Mouse (Mus musculus): ENCODE results near the gene Ddost.
A peak's percentile ranks its signal among the peaks of the same experiment; 100 is the strongest.

Ddost gene

DNA sequence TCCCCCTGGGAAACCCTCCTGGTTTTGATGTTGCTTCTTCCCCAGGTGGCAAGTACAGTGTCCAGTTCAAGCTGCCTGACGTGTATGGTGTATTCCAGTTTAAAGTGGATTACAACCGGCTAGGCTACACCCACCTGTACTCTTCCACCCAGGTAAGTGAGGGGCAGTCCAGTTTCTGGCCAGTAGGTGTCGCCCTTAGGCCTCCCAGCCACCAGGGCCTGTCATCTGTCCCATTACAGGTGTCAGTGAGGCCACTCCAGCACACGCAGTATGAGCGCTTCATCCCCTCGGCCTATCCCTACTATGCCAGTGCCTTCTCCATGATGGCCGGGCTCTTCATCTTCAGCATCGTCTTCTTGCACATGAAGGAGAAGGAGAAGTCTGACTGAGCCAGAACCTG lies 7.1 kb downstream of the Ddost start:
- DNase-seq (ENCODE audit: low spot score) = peak; percentile 49

DNA sequence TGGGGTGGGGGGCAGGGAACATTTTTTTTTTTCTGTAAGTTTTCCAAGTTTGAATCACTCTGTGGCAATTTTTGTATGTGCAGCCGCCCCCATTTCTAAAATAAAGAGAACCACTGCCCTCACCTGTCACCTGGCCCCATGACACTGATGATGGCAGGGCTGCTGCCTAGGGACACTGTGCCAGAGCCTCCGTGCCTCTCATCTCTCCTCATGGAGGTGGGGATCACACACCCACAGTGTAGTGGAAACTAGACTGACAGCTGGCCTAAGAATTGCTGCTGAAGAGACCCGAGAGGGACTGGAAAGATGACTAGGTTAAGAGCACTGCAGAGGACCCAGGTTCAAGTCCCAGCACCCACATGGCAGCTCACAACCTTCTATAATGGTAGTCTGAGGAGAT lies 7.6 kb downstream of the Ddost start:
- DNase-seq (ENCODE audit: low spot score) = no peak

DNA sequence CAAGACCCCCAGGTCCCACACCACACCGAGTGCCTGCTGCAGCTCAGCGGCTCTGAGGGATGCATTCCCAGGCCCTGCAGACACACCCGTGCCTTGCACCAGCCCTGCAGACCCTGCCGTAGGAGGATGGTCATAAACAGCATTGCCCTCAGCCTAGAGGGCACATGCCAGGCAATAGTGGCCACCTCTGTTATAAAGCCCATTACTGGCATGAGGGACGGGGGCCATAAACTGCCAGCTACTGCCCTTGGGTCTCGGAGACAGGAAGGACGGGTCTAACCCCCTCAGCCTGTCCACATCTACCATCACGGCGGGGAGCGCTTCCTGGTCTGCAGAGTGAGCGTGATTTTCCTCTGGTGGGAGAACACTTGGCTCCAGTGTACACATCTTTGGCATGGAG lies 8.5 kb downstream of the Ddost start:
- DNase-seq (ENCODE audit: low spot score) = no peak

DNA sequence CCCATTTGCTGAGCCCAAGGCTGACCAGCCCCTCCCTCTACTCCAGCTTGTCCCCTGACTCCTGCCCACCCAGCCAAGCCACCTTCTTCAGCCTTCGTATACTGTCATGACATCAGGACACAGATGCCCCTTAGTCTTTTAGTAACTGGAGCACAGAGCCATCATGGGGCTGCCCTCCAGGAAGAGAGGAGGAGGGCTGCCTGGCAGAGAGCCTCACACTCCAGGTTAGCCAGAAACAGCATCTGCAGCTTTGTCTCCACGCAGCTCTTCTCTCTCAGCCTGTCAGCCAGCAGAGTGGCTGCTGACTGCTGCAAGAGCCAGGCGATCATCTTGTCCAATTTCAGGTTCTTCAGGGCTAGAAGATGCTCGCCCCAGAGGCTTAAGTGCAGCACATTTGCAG lies 9.3 kb downstream of the Ddost start:
- no peak for DNase-seq (ENCODE audit: low spot score)

DNA sequence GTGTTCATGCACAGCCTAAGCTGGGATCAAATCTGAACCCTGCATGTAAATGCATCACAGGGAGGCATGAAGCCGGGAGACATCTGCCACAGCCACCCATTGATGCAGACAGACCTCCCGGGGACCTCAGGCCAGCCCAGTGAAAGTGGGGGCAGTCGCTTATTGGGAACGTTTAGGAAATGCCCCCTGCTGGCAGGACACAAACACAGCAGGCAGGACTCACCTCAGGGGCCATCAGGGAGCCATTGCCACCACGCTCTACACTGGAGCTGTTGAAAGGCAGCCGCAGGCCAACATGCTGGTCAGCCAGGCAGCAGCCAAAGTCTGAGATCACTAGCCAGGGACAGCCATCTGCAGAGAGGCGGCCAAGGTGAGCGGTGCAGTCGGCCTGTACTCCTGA lies 11.3 kb downstream of the Ddost start:
- peak; percentile 28 for DNase-seq (ENCODE audit: low spot score)

DNA sequence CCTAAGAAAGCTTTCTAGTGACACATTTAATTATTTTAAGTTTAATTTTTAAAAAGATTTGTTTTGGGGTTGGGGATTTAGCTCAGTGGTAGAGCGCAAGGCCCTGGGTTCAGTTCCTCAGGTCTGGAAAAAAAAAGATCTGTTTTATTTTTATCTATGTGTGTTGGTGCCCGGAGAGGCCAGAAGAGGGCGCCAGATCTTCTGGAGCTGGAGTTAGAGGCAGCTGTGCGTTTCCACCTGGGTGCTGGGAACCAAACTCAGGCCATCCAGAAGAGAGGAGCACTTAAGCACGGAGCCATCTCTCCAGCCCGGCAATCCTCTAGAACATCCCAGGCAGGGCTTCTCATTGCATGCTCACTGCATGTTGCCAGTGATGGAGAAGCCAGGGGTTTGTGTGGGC lies 11.8 kb downstream of the Ddost start:
- no peak for DNase-seq (ENCODE audit: low spot score)

DNA sequence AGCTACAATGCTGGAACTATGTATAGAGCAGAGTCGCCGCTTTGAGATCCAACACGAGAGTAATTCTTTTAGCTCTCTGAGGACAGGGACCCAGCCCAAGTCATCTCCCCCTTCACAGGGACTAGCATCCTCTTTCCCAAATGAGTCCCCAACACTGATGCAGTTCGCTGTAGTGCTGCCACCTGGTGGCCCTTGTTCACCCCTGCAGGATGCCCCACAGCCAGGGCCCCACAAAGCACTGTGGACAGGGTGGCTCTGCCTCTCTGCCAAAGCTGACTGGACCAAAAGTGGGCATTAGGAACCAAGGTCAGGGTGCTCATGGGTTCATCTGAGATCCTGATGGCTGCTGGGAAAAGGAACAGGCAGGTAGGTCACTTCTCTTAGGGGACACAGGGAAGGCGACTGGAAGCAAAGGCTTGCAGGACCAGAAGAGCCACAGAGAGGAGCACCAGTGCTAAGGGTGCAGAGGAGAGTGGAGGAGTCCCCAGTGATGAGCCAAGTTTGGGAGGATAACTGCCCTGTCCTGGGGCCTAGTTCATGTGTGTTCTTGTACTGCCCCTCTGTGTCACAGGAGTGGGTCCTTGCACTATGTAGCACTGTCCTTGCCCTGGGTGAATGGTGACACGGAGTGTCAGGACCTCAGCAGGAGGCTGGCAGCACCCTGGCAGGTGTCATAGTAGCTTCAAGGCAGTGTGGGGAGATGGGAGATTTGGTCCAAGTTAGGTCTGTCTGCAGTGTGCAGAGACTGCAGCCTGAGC lies 14.2 kb downstream of the Ddost start:
- DNase-seq (ENCODE audit: low spot score) = peak; percentile 79

DNA sequence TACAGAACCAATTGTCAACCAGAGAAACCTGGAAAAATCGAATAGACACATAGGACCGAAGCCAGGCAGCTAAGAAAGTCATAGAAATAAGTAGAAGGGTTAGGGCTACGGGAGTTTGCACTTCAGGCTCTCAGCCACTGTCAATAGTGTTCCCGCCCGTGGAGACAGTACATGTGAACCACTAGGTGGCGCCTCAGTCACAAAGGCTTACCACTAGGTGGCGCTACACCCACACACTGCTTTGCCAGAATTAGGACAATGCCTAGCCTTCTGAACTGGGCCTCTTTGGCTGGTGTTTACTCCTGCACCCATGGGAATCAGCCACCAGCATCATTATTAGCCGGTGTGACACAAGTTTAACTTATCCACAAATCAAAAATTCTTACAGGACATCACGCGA lies 15.0 kb downstream of the Ddost start:
- peak; percentile 92 for DNase-seq (ENCODE audit: low spot score)

DNA sequence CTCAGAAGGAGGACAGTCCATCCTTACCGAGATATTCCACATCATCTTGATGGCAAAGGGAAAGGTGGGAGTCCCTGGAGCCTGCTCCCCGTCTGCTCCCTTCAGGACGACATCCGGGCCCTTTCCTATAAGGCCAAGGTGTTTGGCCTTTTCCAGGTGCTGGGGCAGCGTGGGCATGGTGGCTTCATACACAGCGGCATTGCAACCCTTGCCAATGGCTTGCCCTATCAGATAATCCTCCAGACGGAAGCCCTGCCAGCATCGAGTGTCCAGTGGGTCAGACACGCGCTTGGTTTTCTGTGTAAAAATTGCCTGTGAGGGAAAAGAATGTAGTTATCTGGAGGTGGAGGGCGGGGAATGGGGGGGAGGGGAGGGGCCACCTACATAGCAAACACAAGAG lies 16.2 kb downstream of the Ddost start:
- DNase-seq (ENCODE audit: low spot score) = no peak

DNA sequence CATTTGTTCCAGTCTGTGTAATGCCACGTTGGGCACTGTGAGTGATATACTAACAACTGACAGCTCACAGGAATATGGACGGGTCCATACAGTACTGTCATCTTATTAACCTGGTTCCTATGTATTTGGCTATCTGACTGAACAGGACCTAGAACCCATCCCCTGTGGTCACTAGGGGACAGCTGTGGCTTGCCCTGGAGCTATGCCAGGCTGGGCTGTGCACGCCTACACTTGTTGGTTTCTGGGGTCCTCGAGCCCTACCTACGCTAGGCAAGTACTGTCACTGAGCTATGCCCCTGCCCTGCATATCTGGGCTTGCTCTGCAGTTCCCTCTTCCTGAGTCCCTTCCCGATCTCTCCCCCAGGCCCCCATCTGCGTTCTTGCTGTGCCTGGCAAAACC lies 17.0 kb downstream of the Ddost start:
- DNase-seq (ENCODE audit: low spot score) = no peak

DNA sequence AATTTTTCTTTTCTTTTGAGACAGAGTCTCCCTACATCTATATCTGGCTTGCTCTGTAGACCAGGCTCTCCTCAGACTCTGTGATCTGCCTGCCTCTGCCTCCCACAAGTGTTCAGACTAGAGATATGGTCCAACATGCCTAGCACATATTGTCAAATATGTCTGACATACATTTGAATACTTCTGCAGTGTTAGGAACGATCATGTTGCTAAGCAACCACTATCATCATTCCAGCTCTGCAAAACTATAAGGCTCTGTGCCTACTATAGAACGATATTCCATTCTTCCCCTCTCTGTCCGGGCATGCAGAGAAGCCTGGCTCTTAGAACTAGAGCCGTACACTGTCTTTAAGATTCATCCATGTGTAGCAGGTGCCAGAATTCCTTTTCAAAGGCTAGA lies 18.2 kb downstream of the Ddost start:
- no peak for DNase-seq (ENCODE audit: low spot score)

DNA sequence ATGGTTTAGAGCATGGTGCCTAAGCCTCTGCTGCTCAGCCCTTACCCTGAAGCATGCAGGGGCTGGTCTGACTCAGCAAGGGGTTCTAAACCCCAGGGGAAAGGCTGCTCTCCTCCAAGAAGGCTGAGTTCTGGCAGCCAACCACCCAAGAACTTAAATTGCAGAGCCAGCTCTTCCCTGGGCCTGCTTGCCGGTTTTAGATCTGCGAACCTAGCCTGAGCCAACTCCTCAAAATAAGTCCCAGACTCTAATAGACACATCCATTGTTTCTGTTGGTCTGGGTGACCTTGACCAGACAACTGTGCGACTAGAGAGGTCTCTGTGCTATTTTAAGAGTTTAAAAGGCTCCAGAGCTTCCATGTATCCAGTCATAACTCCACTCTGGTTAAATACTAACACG lies 19.2 kb downstream of the Ddost start:
- DNase-seq (ENCODE audit: low spot score) = no peak

DNA sequence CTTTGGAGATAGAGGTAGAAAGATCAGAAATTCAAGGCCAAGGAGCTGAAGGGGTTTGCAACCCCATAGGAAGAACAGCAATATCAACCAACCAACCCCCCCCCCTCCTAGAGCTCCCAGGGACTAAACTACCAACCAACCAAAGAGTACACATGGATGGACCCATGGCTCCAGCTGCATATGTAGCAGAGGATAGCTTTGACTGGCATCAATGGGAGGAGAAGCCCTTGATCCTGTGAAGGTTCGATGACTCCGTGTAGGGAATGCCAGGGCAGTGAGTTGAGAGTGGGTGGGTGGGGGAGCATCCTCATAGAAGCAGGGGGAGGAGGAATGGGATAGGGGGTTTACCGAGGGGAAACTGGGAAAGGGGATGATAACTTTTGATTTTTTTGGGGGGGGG lies 19.9 kb downstream of the Ddost start:
- no peak for DNase-seq (ENCODE audit: low spot score)

DNA sequence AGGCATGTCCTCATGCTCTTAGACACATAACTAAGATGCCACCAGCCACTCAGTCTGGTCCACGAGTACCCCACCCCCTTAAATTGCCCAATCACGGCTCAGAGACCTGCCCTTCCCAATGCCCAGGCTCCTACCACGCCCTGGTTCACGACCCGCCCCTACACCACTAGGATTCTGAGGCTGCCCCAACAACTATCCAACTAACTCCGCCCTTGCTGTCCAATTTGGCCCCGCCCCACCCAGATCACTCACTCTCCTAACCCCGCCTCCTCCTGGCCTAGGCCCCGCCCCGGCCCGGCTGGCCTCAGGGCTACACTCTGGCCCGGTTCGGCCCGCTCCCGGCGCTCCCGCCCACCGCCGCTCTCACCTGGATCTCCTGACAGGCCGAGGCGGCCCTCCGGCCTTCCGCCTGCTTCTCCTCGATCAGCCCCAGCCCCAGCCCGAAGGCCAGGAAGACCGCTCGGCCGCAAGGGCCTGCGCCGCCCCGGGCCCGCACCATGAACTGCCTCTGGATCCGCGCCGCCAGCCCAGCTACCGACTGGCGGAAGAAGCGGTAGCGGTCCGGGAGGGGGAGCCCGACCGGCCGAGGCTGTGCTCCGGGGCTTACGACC lies 21.0 kb downstream of the Ddost start:
- DNase-seq (ENCODE audit: low spot score) = peak; percentile 93

DNA sequence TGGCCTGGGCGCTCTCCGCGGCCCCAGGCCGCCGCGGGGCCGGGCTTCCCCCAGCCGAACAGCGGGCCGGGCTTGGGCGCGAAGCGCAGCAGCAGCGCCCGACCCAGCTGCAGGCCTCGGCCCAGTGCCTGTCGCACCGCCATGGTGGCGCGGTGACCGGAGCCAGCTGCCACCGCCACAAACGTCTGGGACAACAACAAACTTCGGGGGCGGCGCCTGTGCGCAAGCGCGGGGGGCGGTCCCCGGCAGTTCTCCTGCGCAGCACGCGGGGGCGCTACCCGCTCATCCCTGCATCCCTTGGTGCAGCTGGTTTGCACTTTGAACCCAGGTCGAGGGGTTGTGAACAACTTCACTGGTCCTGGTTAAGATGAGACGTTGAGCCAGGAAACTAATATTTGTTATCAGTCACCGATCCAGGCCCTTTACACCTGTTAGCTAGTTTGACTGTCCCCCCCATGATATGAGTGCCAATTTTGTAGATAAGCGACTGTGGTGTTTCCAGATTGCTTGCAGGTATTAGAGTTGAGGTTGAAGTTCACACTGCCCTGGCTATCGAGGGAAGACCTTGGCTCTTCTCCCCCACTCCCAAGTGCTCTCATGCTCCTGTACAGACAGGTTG lies 21.7 kb downstream of the Ddost start, which contains the start of gene Pink1:
Gene Pink1 (minus strand): TSS at position 231 of the 619 bp plus-strand sequence.
- DNase-seq (ENCODE audit: low spot score) = peak; percentile 92

DNA sequence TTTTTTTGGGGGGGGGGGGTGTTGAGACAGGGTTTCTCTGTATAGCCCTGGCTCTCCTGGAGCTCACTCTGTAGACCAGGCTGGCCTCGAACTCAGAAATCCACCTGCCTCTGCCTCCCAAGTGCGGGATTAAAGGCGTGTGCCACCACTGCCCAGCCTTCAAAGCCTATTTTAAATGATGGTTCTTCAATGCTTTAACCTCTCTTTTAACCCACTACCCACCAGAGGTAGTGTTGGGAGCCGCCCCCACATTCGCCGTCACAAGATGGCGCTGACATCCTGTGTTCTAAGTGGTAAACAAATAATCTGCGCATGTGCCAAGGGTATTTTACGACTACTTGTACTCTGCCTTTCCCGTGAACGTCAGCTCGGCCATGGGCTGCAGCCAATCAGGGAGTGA lies 22.6 kb downstream of the Ddost start:
- peak; percentile 11 for DNase-seq (ENCODE audit: low spot score)

DNA sequence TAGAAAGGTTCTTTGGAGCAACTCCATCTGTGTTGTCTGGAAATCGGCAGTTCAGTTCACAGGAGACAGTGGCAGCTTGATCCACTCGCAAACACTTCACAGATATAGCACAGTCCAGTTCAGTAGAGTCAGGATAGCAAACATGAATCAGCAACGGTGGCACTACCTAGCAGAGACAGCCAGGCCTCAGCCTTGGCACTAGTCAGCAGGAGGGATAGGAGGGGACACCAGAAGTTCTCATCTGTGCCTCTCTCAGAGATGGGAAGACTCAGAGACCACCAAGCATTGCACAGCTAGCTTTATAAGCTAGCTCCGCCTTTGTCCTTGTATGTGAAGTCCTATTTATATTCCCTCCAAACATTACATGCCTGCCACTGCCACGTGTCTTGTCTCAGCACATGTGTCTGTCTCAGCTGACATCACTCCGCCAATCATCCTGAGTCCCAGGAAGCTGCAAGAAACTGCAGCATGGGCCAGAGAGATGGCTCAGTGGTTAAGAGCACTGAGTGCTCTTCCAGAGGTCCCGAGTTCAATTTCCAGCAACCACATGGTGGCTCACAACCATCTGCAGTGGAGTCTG lies 23.5 kb downstream of the Ddost start:
- DNase-seq (ENCODE audit: low spot score) = peak; percentile 5

DNA sequence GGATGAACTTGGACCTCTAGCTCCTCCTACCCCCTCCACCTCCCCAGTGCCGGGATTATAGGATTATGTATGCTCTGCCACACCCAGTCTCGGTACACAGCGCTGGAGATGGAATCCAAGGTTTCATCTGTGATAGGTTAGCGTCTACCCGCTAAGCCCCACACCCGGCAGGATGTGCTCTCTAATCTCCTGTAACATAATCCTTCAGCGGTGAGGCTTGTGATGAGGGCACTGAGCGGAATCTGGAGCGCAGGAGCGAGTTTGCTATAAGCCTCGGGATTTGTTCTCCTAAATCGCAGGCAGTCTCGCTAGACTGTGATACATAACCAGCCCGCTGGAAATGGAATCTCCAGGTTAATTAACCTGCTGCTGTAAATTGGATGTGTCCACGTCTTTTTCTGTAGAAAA lies 25.7 kb downstream of the Ddost start:
- DNase-seq (ENCODE audit: low spot score) = peak; percentile 58

DNA sequence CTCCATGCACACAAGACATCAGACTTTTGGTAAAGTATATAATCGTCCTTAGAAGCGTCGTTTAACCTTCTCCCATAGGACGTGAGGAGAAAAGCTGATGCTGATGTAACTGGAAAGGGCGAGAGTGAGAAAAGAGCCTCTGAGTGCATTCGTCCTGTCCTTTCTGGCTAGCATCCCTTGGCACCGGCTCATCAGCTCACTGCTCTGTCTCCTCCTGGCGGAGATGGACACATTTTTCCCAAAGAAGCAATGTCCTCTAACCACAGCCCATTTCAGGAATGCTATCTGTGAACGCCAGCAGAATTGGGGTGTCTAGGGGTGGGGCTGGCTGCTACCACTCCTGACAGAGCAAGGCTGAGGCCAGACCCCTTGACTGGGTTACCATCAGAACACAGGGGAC lies 27.1 kb downstream of the Ddost start:
- no peak for DNase-seq (ENCODE audit: low spot score)

DNA sequence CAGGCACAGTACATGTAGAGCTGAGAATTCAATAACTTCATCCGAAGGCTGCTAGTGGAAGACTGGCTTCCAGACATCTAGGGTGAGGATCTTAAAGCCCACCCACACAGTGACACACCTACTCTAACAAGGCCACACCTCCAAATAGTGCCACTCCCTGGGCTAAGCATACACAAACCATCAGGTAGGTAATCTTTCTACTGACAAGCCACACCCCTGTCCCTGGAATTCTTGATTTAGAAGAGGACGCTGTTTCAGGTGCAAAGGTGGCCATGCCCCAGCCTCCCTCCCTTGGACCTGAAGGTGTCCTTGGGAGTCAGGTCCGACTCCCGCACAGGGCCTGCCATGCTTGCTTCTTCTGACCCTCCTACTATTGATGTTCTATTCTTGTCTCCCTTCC lies 28.6 kb downstream of the Ddost start:
- DNase-seq (ENCODE audit: low spot score) = no peak

DNA sequence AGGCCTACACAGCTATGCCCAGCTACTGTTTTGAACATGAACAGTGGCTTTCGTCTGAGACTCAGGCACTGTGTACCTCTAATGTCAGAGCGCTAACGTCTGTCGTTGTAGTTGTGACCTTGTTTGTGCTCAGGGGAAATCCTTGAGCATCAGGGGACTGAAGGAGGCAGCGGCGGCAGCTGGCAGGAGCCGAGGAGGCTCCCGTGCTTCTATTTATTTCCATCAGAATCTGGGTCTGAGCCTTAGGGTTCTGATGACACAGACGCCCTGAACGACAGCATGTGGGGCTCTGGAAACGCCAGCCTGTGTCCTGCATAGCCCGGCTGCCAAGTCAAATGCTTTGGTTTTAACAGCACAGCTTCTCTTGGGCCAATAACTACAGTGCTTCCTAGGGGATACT lies 30.5 kb downstream of the Ddost start:
- no peak for DNase-seq (ENCODE audit: low spot score)

DNA sequence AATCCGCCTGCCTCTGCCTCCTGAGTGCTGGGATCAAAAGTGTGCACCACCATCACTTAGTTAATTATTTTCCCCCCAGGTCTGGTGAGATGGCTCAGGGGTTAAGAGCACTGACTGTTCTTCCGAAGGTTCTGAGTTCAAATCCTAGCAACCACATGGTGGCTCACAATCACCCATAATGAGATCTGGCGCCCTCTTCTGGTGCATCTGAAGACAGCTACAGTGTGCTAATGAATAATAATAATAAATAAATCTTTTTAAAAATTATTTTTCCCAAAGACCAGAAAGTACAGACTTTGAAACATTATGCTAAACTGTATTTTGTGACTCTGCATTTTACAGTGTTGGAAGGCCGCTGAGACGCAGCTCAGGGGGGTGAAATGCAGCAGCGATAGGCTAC lies 31.1 kb downstream of the Ddost start:
- DNase-seq (ENCODE audit: low spot score) = no peak

DNA sequence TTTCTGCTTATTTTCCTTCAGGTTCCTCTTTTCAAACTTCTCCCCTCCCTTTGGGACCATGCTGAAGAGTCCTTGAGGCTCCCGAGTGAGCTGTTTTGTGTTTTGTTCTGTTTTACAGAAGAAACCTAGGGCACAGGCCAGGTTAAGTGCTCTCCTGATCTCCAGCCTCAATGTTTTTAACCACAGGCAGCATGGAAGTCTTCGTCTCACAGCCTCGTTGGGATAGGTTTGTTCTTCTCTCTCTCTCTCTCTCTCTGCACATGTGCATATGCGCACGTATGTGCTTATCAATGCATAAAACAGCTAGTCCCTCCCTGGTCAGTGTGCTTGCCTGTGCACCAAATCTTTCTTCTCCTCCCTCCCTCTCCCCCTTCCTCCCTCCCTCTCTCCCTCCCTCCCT lies 32.3 kb downstream of the Ddost start:
- no peak for DNase-seq (ENCODE audit: low spot score)
